Mouse (Mus musculus): Measurements from ENCODE around the gene Dyrk1a.

GRCm38 (mm10) chr16:94720476-94721153 is 150.8 kb downstream of the Dyrk1a start:
- TF ChIP-seq HCFC1 (IDR thresholded peaks at IDR 0.05; ENCODE audit: borderline replicate concordance, insufficient read depth, low read length): no peak
- TF ChIP-seq ZC3H11A (IDR thresholded peaks at IDR 0.05; ENCODE audit: borderline replicate concordance, low read depth, low read length): no peak
- TF ChIP-seq ZNF384 (IDR thresholded peaks at IDR 0.05; ENCODE audit: low read depth, low read length): no peak
- no peak for TF ChIP-seq MAFK (IDR thresholded peaks at IDR 0.05; ENCODE audit: insufficient read depth, low read depth, low read length)
